Mouse (Mus musculus): ENCODE results near the gene Scly. TPM values are rescaled to one million over a fixed set of nuclear protein-coding genes. Genes with fewer than 3 reads are reported as not detected.

Scly gene
- polyA plus RNA-seq, 1 experiment: 25.9 TPM

DNA sequence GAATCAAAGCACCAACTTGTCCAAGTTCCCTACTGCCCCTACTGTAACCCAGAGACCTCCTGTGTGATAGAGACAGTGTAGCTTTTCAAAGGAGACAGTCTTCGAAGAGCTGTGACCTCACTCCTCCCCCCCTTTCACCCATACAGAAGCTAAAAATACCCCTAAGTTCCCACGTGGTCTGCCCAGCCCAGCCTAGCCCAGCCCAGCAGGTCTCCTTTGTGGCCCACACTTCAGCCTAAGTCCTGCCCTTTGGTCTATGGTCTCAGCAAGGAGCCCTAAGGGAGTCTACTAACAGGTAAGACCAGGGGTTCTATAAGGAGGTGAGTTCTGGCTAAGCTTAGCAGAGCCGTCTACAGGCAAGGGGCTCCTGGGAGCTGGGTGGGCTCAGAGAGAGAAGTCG is 52.7 kb downstream of the Scly start, which contains the start of gene Klhl30:
TSS of gene Klhl30 (plus strand) at position 176 of the 400 bp plus-strand sequence.
- peaks cover 17% of the 10 kb centered on the region for H3K4me1 ChIP-seq (replicated peaks; ENCODE audit: control insufficient read depth, insufficient read depth, low read length)
- WGBS: 41% methylated on average over 4 of the region's 4 CpGs
- no peak within 1 kb of the TSS for H3K4me3 ChIP-seq (ENCODE audit: control insufficient read depth, insufficient read depth, low read length)
- TF ChIP-seq CTCF (IDR thresholded peaks at IDR 0.05; ENCODE audit: borderline replicate concordance, control insufficient read depth, extremely low read depth, insufficient read depth, low read length, poor library complexity) (no peak), POLR2A (IDR thresholded peaks at IDR 0.05; ENCODE audit: control insufficient read depth, extremely low read depth, insufficient read depth, low read length, poor library complexity) (no peak)
- H3K27me3 ChIP-seq (ENCODE audit: control insufficient read depth, insufficient read depth, low read length): no peaks in the 10 kb centered on the region; the same call in 1 of the 2 replicates
- no peak within 1 kb of the TSS for H3K27ac ChIP-seq (ENCODE audit: control insufficient read depth, insufficient read depth, low read length)
- H3K36me3 ChIP-seq (ENCODE audit: control insufficient read depth, insufficient read depth, low read length): no peaks in the 10 kb centered on the region
- DNase-seq: no peak

DNA sequence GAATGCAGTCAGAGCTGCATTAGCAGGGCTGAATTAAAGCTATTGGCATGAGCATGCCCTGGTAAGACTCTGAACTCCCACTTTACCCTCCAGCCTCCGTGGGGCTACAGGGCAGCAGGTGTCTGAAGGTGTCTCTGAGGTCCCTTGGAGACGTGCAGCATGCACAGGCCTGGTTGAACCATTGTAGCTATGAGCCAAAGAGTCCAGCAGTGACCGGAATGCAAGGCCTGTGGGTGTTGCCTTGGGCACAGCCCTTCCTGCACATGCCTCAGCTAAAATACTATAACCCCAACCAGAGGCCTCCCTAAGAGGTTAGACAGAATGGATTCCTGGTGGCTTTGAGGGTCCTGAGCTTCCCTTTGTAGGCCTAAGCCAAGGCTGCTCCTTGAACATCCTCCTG is 53.1 kb downstream of the Scly start:
- Histone ChIP-seq H3K36me3 (ENCODE audit: control insufficient read depth, insufficient read depth, low read length) (no peaks in the 10 kb centered on the region), H3K4me1 (replicated peaks; ENCODE audit: control insufficient read depth, insufficient read depth, low read length) (peaks cover 17% of the 10 kb centered on the region), H3K4me3 (ENCODE audit: control insufficient read depth, insufficient read depth, low read length) (no peak overlapping the region), H3K27ac (ENCODE audit: control insufficient read depth, insufficient read depth, low read length) (no peak overlapping the region), H3K27me3 (ENCODE audit: control insufficient read depth, insufficient read depth, low read length) (no peaks in the 10 kb centered on the region; the same call in 1 of the 2 replicates)
- TF ChIP-seq POLR2A (IDR thresholded peaks at IDR 0.05; ENCODE audit: control insufficient read depth, extremely low read depth, insufficient read depth, low read length, poor library complexity) (no peak), CTCF (IDR thresholded peaks at IDR 0.05; ENCODE audit: borderline replicate concordance, control insufficient read depth, extremely low read depth, insufficient read depth, low read length, poor library complexity) (no peak)
- 69% methylated on average over 3 of the region's 3 CpGs for WGBS
- DNase-seq: no peak

DNA sequence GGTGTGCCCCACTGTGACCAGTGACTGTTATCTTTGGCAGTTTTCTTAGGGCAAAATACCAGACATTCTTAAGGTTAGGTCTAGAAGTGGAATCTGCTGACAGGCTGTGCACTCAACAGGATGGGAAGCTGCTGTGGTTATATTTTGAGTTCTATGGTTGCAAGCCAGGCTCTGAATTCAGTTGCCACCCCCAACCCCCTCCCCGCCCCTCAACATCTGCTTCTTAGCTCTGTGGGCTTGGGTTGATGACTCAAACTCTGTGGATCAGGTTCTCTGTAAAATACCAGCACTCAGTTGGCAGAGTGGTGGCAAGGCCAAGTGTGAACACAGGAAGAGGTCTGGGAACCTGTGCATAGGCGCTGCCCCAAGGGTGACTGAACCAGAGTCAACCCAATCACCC is 54.1 kb downstream of the Scly start:
- TF ChIP-seq POLR2A (IDR thresholded peaks at IDR 0.05; ENCODE audit: control insufficient read depth, extremely low read depth, insufficient read depth, low read length, poor library complexity): no peak
- no peak for TF ChIP-seq CTCF (IDR thresholded peaks at IDR 0.05; ENCODE audit: borderline replicate concordance, control insufficient read depth, extremely low read depth, insufficient read depth, low read length, poor library complexity)
- 15% methylated on average over 2 of the region's 2 CpGs for WGBS
- H3K36me3 ChIP-seq (ENCODE audit: control insufficient read depth, insufficient read depth, low read length): no peaks in the 10 kb centered on the region
- no peaks in the 10 kb centered on the region for H3K27me3 ChIP-seq (ENCODE audit: control insufficient read depth, insufficient read depth, low read length)
- DNase-seq: no peak
- H3K4me3 ChIP-seq (ENCODE audit: control insufficient read depth, insufficient read depth, low read length): no peak overlapping the region
- peaks cover 17% of the 10 kb centered on the region for H3K4me1 ChIP-seq (replicated peaks; ENCODE audit: control insufficient read depth, insufficient read depth, low read length)
- no peak overlapping the region for H3K27ac ChIP-seq (ENCODE audit: control insufficient read depth, insufficient read depth, low read length)

DNA sequence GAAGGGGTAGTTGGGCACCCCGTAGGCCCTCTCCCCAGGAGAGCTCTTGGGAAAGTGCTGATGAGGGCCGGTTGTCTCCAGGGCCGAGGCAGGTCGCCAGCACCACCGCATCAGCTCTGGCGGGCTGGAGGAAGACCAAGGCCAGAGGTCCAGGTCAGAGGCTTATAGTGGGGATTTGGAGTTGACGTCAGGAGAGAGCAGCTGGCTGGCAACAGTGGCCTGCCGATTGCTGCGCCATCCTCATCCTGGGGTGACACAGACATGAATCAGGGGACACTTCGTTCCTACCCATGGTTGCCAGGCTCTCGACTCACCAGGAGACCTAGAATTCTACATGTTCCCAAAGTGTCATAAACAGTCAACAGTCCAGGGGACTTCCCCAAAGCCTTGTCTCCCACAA is 58.0 kb downstream of the Scly start:
- 90% methylated on average over 11 of the region's 11 CpGs for WGBS
- Histone ChIP-seq H3K4me1 (replicated peaks; ENCODE audit: control insufficient read depth, insufficient read depth, low read length) (peaks cover 8% of the 10 kb centered on the region), H3K4me3 (ENCODE audit: control insufficient read depth, insufficient read depth, low read length) (no peak overlapping the region), H3K27me3 (ENCODE audit: control insufficient read depth, insufficient read depth, low read length) (no peaks in the 10 kb centered on the region), H3K27ac (ENCODE audit: control insufficient read depth, insufficient read depth, low read length) (no peak overlapping the region), H3K36me3 (ENCODE audit: control insufficient read depth, insufficient read depth, low read length) (no peaks in the 10 kb centered on the region)
- no peak for DNase-seq
- no peak for TF ChIP-seq POLR2A (IDR thresholded peaks at IDR 0.05; ENCODE audit: control insufficient read depth, extremely low read depth, insufficient read depth, low read length, poor library complexity)

DNA sequence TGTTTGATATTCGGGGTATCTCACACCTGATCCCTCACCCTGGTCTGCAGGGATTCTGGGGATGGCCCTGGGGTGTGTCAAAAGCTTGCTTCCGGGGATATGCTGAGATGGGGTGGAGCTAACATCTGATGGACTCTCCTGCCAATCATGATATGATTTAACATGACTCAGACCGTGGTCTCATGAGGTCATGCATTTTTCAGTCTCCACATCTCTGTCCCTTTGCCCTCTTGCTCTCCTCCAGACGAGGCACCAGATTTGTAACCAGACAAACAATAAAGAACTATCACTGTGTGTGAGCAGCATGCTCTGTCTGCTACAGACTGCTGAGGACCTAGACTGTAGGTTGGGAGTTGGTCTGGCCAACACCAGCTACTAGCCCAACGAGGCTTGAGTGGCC is 64.0 kb downstream of the Scly start:
- DNase-seq: no peak
- H3K27me3 ChIP-seq (ENCODE audit: control insufficient read depth, insufficient read depth, low read length): no peaks in the 10 kb centered on the region
- H3K36me3 ChIP-seq (ENCODE audit: control insufficient read depth, insufficient read depth, low read length): no peaks in the 10 kb centered on the region
- no peak overlapping the region for H3K4me3 ChIP-seq (ENCODE audit: control insufficient read depth, insufficient read depth, low read length)
- 90% methylated on average over 5 of the region's 5 CpGs for WGBS
- no peak overlapping the region for H3K27ac ChIP-seq (ENCODE audit: control insufficient read depth, insufficient read depth, low read length)
- H3K4me1 ChIP-seq (replicated peaks; ENCODE audit: control insufficient read depth, insufficient read depth, low read length): peaks cover 10% of the 10 kb centered on the region
- no peak for TF ChIP-seq POLR2A (IDR thresholded peaks at IDR 0.05; ENCODE audit: control insufficient read depth, extremely low read depth, insufficient read depth, low read length, poor library complexity)
- no peak for TF ChIP-seq CTCF (IDR thresholded peaks at IDR 0.05; ENCODE audit: borderline replicate concordance, control insufficient read depth, extremely low read depth, insufficient read depth, low read length, poor library complexity)

DNA sequence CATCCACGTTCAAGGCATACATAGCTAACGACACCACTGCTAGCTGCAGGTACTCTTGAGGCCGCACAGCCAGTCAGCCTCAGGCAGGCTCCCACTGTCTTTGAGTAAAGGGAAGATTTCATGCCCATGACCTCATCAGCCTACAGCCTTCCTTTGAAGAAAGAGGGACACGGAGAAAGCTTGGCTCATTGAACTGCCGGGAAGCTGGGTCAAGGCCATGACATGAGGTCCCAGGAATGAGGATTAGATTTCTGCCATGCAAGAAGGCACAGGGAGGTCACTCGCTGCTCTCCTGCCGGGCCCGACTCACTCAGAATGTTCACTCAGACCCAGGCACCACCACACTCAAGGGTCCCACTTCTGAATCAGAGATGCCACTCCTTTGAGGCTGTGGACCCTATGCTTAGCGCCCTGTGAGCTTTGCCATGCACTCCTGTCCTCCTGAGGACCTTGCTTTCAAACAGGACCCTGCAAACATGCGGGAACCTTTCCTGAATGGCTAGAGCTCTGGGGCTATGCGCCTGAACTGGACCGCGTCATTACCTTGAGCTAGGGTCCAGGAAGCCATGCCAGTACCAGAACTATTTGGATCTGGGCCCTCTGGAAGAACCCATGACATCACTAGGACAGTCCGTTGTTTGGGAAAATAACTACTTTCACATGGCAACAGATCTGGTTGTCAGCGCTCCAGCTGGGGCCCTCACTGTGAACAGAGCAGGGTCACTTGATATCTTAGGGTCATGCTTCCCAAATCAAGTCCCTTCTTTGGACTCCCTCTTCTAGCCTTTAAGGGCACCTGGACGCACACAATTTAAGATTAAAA is 66.9 kb downstream of the Scly start:
- no peak for DNase-seq
- H3K27me3 ChIP-seq (ENCODE audit: control insufficient read depth, insufficient read depth, low read length): no peaks in the 10 kb centered on the region
- no peak overlapping the region for H3K27ac ChIP-seq (ENCODE audit: control insufficient read depth, insufficient read depth, low read length)
- no peaks in the 10 kb centered on the region for H3K36me3 ChIP-seq (ENCODE audit: control insufficient read depth, insufficient read depth, low read length)
- TF ChIP-seq POLR2A (IDR thresholded peaks at IDR 0.05; ENCODE audit: control insufficient read depth, extremely low read depth, insufficient read depth, low read length, poor library complexity) (no peak), CTCF (IDR thresholded peaks at IDR 0.05; ENCODE audit: borderline replicate concordance, control insufficient read depth, extremely low read depth, insufficient read depth, low read length, poor library complexity) (no peak)
- no peak overlapping the region for H3K4me3 ChIP-seq (ENCODE audit: control insufficient read depth, insufficient read depth, low read length)
- 97% methylated on average over 16 of the region's 16 CpGs for WGBS
- H3K4me1 ChIP-seq (replicated peaks; ENCODE audit: control insufficient read depth, insufficient read depth, low read length): peaks cover 10% of the 10 kb centered on the region

Measured in thymus, adult 2 months (tissue).